Mouse (Mus musculus): ENCODE results near the gene Gm14226. TPM values are rescaled to one million over a fixed set of nuclear protein-coding genes. Genes with fewer than 3 reads are reported as not detected.
A peak's percentile ranks its signal among the peaks of the same experiment; 100 is the strongest.
"Not testable (repeated sequence)": the region's sequence is repeated elsewhere in the genome, so short reads cannot be mapped to it uniquely, and the experiment has no call there.

The Gm14226 gene
- not detected in 2 replicates for polyA plus RNA-seq (2012; ENCODE audit: insufficient read depth, low replicate concordance)

GRCm38 (mm10) chr2:155018251-155018755 is at the start of gene Gm14226:
Gene Gm14226, plus strand, starts transcription at chr2:155018266.
- H3K4me1 ChIP-seq, result not testable (repeated sequence)
- H3K27me3 ChIP-seq (replicated peaks), result peaks cover 22% of the 10 kb centered on the region

GRCm38 (mm10) chr2:154969740-154970397 is 48.2 kb upstream of the Gm14226 start:
- peaks cover 25% of the 10 kb centered on the region for H3K27me3 ChIP-seq (replicated peaks)
- not testable (repeated sequence) for H3K9me3 ChIP-seq; H3K36me3 ChIP-seq (replicated peaks; ENCODE audit: low read length)
- peak overlapping the region; percentile 3 for H3K4me3 ChIP-seq (replicated peaks)
- peaks cover 22% of the 10 kb centered on the region for H3K4me1 ChIP-seq

More at GRCm38 (mm10) chr2:155018251-155018755, at the start of gene Gm14226:
- Histone ChIP-seq H3K4me3 (replicated peaks) (peak within 1 kb of the TSS; percentile 89), H3K9me3 (peaks cover 21% of the 10 kb centered on the region)
- H3K36me3 ChIP-seq (replicated peaks; ENCODE audit: low read length), result not testable (repeated sequence)

GRCm38 (mm10) chr2:154971919-154972692 is 46.0 kb upstream of the Gm14226 start:
- TF ChIP-seq FLI1 (IDR thresholded peaks at IDR 0.05; ENCODE audit: low read length) (no peak), GATA1 (IDR thresholded peaks at IDR 0.05; ENCODE audit: borderline replicate concordance, low read length) (no peak)
- peaks cover 13% of the 10 kb centered on the region for H3K9me3 ChIP-seq
- H3K4me1 ChIP-seq, result peaks cover 17% of the 10 kb centered on the region
- H3K4me3 ChIP-seq (replicated peaks), result no peak overlapping the region
- H3K27me3 ChIP-seq (replicated peaks), result peaks cover 18% of the 10 kb centered on the region
- H3K36me3 ChIP-seq (replicated peaks; ENCODE audit: low read length), result no peaks in the 10 kb centered on the region

GRCm38 (mm10) chr2:154972981-154973380 is 45.1 kb upstream of the Gm14226 start:
- TF ChIP-seq FLI1 (IDR thresholded peaks at IDR 0.05; ENCODE audit: low read length) (no peak), GATA1 (IDR thresholded peaks at IDR 0.05; ENCODE audit: borderline replicate concordance, low read length) (no peak)
- H3K36me3 ChIP-seq (replicated peaks; ENCODE audit: low read length), result no peaks in the 10 kb centered on the region
- H3K4me1 ChIP-seq, result peaks cover 17% of the 10 kb centered on the region
- peaks cover 19% of the 10 kb centered on the region for H3K27me3 ChIP-seq (replicated peaks)
- H3K9me3 ChIP-seq, result peaks cover 13% of the 10 kb centered on the region
- H3K4me3 ChIP-seq (replicated peaks), result no peak overlapping the region

GRCm38 (mm10) chr2:154986609-154987008 is 31.5 kb upstream of the Gm14226 start:
- Histone ChIP-seq H3K36me3 (replicated peaks; ENCODE audit: low read length) (no peaks in the 10 kb centered on the region), H3K9me3 (peaks cover 7% of the 10 kb centered on the region; the same call in 1 of the 2 replicates), H3K4me1 (peaks cover 20% of the 10 kb centered on the region), H3K4me3 (replicated peaks) (no peak overlapping the region), H3K27me3 (replicated peaks) (peaks cover 22% of the 10 kb centered on the region)
- TF ChIP-seq GATA1 (IDR thresholded peaks at IDR 0.05; ENCODE audit: borderline replicate concordance, low read length) (no peak), FLI1 (IDR thresholded peaks at IDR 0.05; ENCODE audit: low read length) (no peak)

GRCm38 (mm10) chr2:154991411-154991810 is 26.7 kb upstream of the Gm14226 start:
- H3K27me3 ChIP-seq (replicated peaks), result peaks cover 37% of the 10 kb centered on the region
- H3K4me1 ChIP-seq, result peaks cover 14% of the 10 kb centered on the region
- TF ChIP-seq FLI1 (IDR thresholded peaks at IDR 0.05; ENCODE audit: low read length) (no peak), GATA1 (IDR thresholded peaks at IDR 0.05; ENCODE audit: borderline replicate concordance, low read length) (no peak)
- no peak overlapping the region for H3K4me3 ChIP-seq (replicated peaks)
- H3K36me3 ChIP-seq (replicated peaks; ENCODE audit: low read length), result no peaks in the 10 kb centered on the region
- H3K9me3 ChIP-seq, result peaks cover 8% of the 10 kb centered on the region; the same call in 1 of the 2 replicates

GRCm38 (mm10) chr2:154992083-154992482 is 26.0 kb upstream of the Gm14226 start:
- Histone ChIP-seq H3K4me3 (replicated peaks) (no peak overlapping the region), H3K27me3 (replicated peaks) (peaks cover 39% of the 10 kb centered on the region), H3K36me3 (replicated peaks; ENCODE audit: low read length) (no peaks in the 10 kb centered on the region), H3K4me1 (peaks cover 14% of the 10 kb centered on the region), H3K9me3 (peaks cover 11% of the 10 kb centered on the region; the same call in 1 of the 2 replicates)
- TF ChIP-seq GATA1 (IDR thresholded peaks at IDR 0.05; ENCODE audit: borderline replicate concordance, low read length) (no peak), FLI1 (IDR thresholded peaks at IDR 0.05; ENCODE audit: low read length) (no peak)

- TF ChIP-seq GATA1 (IDR thresholded peaks at IDR 0.05; ENCODE audit: borderline replicate concordance, low read length), result no peak
- no peak for TF ChIP-seq FLI1 (IDR thresholded peaks at IDR 0.05; ENCODE audit: low read length)
- no peak overlapping the region for H3K4me3 ChIP-seq (replicated peaks)
These were observed 12.6 kb upstream of the Gm14226 start for GRCm38 (mm10) chr2:155005491-155005890.

GRCm38 (mm10) chr2:155011086-155011656 is 6.9 kb upstream of the Gm14226 start:
- peak overlapping the region; percentile 44 for H3K4me3 ChIP-seq (replicated peaks)
- H3K4me1 ChIP-seq, result peaks cover 14% of the 10 kb centered on the region
- H3K9me3 ChIP-seq, result peaks cover 3% of the 10 kb centered on the region; the same call in 1 of the 2 replicates
- TF ChIP-seq FLI1 (IDR thresholded peaks at IDR 0.05; ENCODE audit: low read length) (no peak), GATA1 (IDR thresholded peaks at IDR 0.05; ENCODE audit: borderline replicate concordance, low read length) (no peak; the same call in 2 of the 3 replicates)
- H3K36me3 ChIP-seq (replicated peaks; ENCODE audit: low read length), result no peaks in the 10 kb centered on the region
- peaks cover 41% of the 10 kb centered on the region for H3K27me3 ChIP-seq (replicated peaks)

More at GRCm38 (mm10) chr2:155005491-155005890, 12.6 kb upstream of the Gm14226 start:
- Histone ChIP-seq H3K36me3 (replicated peaks; ENCODE audit: low read length) (no peaks in the 10 kb centered on the region), H3K9me3 (peaks cover 3% of the 10 kb centered on the region), H3K4me1 (peaks cover under 1% of the 10 kb centered on the region; the same call in 1 of the 2 replicates), H3K27me3 (replicated peaks) (peaks cover 36% of the 10 kb centered on the region)

Data from megakaryocyte, embryonic 14.5 days (primary cell).